Mouse (Mus musculus): ENCODE measurements around the gene Serpina1c. TPM values are rescaled to one million over a fixed set of nuclear protein-coding genes. Genes with fewer than 3 reads are reported as not detected.
"Not testable (repeated sequence)": the region's sequence is repeated elsewhere in the genome, so short reads cannot be mapped to it uniquely, and the experiment has no call there.

Serpina1c gene
- polyA plus RNA-seq (2014; fragmentation: Nextera tagmentation; extraction: Ambion mirVana), result not detected in 2 replicates

DNA sequence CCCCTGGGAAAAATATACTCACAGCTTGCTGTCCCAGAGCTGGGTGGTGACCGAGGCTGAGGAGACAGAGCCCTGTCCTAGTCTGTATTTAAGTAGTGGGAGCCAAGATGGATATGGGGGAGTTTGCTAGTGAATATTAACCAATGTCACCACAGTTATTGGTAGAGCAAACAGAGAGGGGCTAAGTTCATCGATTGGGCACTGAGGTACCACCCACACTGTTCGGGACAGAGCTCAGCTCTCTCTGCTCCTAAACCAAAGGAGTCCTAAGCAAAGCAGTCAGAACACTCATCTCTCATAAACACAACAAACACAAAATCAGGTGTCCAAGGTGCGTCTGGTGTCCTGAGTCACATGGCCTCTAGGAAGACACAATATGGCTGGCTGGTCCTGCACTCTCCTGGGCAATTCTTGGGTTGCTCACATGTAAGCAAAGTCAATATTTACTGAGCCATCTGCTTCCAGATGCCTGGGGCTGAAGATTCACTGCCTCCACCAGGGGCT, at the start of gene Serpina1c:
Gene Serpina1c (minus strand): TSS at position 51 of the 504 bp plus-strand sequence.
- not testable (repeated sequence) for H3K9me3 ChIP-seq (ENCODE audit: control insufficient read depth, low read length); ATAC-seq (ENCODE audit: low read depth)
- WGBS, result 76% methylated on average over 4 of the region's 4 CpGs

DNA sequence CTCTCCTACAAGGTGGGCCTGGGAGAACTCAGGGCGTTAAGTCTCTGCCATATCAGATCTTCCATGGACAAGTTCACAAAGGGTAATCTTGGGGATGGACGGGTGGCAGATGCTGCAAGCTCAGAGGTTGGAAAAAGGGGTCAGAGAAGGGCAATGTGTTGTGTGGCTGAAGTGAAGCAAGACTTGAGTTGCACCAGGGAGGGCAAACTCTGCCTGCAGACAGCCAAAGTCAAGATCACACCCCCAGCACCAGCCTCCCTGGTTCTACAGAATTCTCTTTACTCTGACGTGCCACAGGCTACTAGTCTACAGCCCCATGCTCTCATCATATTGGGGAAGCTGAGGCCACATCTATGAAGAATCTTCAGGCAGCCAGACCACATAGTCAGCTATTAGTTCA, 48.3 kb upstream of the Serpina1c start:
- not testable (repeated sequence) for H3K9ac ChIP-seq (ENCODE audit: low read depth, low read length); H3K27ac ChIP-seq (replicated peaks; ENCODE audit: low read depth, low read length); H3K4me1 ChIP-seq (ENCODE audit: control insufficient read depth, insufficient read depth, low read length); H3K4me2 ChIP-seq (ENCODE audit: low read depth, low read length); H3K4me3 ChIP-seq (ENCODE audit: low read depth, low read length); DNase-seq (ENCODE audit: low spot score); H3K27me3 ChIP-seq (replicated peaks; ENCODE audit: control insufficient read depth, insufficient read depth, low read length); H3K36me3 ChIP-seq (ENCODE audit: control insufficient read depth, insufficient read depth, low read length); ATAC-seq (ENCODE audit: low read depth); H3K9me3 ChIP-seq (ENCODE audit: control insufficient read depth, low read length)
- WGBS, result 74% methylated on average over 2 of the region's 3 CpGs

More for the DNA sequence above, at the start of gene Serpina1c:
- H3K9ac ChIP-seq (ENCODE audit: low read depth, low read length); DNase-seq (ENCODE audit: low spot score); H3K4me2 ChIP-seq (ENCODE audit: low read depth, low read length); H3K4me3 ChIP-seq (ENCODE audit: low read depth, low read length); H3K4me1 ChIP-seq (ENCODE audit: control insufficient read depth, insufficient read depth, low read length); H3K27ac ChIP-seq (replicated peaks; ENCODE audit: low read depth, low read length); H3K27me3 ChIP-seq (replicated peaks; ENCODE audit: control insufficient read depth, insufficient read depth, low read length); H3K36me3 ChIP-seq (ENCODE audit: control insufficient read depth, insufficient read depth, low read length): not testable (repeated sequence)

- no peaks in the 10 kb centered on the region for H3K27me3 ChIP-seq (replicated peaks; ENCODE audit: control insufficient read depth, insufficient read depth, low read length)
- no peaks in the 10 kb centered on the region for H3K36me3 ChIP-seq (ENCODE audit: control insufficient read depth, insufficient read depth, low read length)
- H3K4me2 ChIP-seq (ENCODE audit: low read depth, low read length), result no peak overlapping the region
- H3K4me1 ChIP-seq (ENCODE audit: control insufficient read depth, insufficient read depth, low read length), result no peaks in the 10 kb centered on the region
- DNase-seq (ENCODE audit: low spot score) (no peak), ATAC-seq (ENCODE audit: low read depth) (no peak)
- H3K9me3 ChIP-seq (ENCODE audit: control insufficient read depth, low read length), result no peaks in the 10 kb centered on the region
- no peak overlapping the region for H3K27ac ChIP-seq (replicated peaks; ENCODE audit: low read depth, low read length)
- H3K9ac ChIP-seq (ENCODE audit: low read depth, low read length), result no peak overlapping the region
- H3K4me3 ChIP-seq (ENCODE audit: low read depth, low read length), result no peak overlapping the region
- 88% methylated on average over 4 of the region's 4 CpGs for WGBS
Measured at GRCm38 (mm10) chr12:103946243-103946642, 41.6 kb upstream of the Serpina1c start.

DNA sequence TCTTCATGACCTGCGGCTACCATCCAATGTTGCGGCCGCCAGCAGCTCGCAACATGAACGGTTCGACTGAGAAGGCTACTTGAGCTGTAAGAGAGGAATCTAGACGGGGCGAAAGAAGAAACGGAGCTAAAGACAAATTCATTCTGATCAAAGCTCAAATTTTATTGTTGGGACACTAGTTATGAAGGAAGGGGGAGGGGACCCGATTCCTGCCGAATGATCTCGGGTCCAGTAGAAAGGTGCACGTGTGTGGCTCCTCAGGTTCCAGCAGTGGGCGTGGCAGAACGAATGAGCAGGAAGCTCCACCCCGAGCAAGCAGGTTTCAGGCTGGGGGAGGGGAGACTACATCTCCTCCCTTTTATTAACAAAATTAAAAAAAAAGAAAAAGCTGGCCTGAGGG, 4.5 kb upstream of the Serpina1c start:
- not testable (repeated sequence) for DNase-seq (ENCODE audit: low spot score); H3K36me3 ChIP-seq (ENCODE audit: control insufficient read depth, insufficient read depth, low read length); H3K27ac ChIP-seq (replicated peaks; ENCODE audit: low read depth, low read length); H3K9ac ChIP-seq (ENCODE audit: low read depth, low read length); H3K9me3 ChIP-seq (ENCODE audit: control insufficient read depth, low read length); ATAC-seq (ENCODE audit: low read depth); H3K4me3 ChIP-seq (ENCODE audit: low read depth, low read length); H3K4me2 ChIP-seq (ENCODE audit: low read depth, low read length); H3K27me3 ChIP-seq (replicated peaks; ENCODE audit: control insufficient read depth, insufficient read depth, low read length); H3K4me1 ChIP-seq (ENCODE audit: control insufficient read depth, insufficient read depth, low read length)
- WGBS, result 91% methylated on average over 11 of the region's 16 CpGs

DNA sequence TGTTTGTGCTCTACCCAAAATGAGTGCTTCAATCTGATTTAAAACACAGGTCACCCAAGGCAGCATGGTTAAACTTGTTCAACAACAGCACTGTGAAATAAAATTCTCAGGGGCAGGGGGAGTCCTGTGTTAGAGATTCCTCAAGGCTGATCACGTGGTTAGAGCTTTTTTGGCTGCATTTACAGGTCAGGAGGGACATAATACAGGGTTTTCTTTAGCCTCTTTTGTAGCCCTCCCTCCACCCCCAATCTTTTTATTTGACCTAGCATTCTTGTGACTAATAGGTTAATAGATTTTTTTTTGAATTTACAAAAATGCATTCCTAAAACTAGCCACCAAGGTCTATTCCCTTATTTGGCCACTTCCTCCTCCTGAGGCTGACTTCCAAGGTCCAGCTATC, 3.1 kb upstream of the Serpina1c start:
- not testable (repeated sequence) for H3K4me2 ChIP-seq (ENCODE audit: low read depth, low read length); ATAC-seq (ENCODE audit: low read depth); H3K27me3 ChIP-seq (replicated peaks; ENCODE audit: control insufficient read depth, insufficient read depth, low read length); H3K9ac ChIP-seq (ENCODE audit: low read depth, low read length); H3K4me1 ChIP-seq (ENCODE audit: control insufficient read depth, insufficient read depth, low read length); H3K36me3 ChIP-seq (ENCODE audit: control insufficient read depth, insufficient read depth, low read length); H3K9me3 ChIP-seq (ENCODE audit: control insufficient read depth, low read length); H3K4me3 ChIP-seq (ENCODE audit: low read depth, low read length); DNase-seq (ENCODE audit: low spot score); H3K27ac ChIP-seq (replicated peaks; ENCODE audit: low read depth, low read length)
- WGBS, result 29% methylated on average over 1 of the region's 1 CpGs

- H3K36me3 ChIP-seq (ENCODE audit: control insufficient read depth, insufficient read depth, low read length); DNase-seq (ENCODE audit: low spot score); H3K27me3 ChIP-seq (replicated peaks; ENCODE audit: control insufficient read depth, insufficient read depth, low read length); H3K9ac ChIP-seq (ENCODE audit: low read depth, low read length); H3K4me3 ChIP-seq (ENCODE audit: low read depth, low read length); H3K27ac ChIP-seq (replicated peaks; ENCODE audit: low read depth, low read length); H3K4me1 ChIP-seq (ENCODE audit: control insufficient read depth, insufficient read depth, low read length); H3K4me2 ChIP-seq (ENCODE audit: low read depth, low read length); H3K9me3 ChIP-seq (ENCODE audit: control insufficient read depth, low read length); ATAC-seq (ENCODE audit: low read depth): not testable (repeated sequence)
- 96% methylated on average over 3 of the region's 3 CpGs for WGBS
Measured at GRCm38 (mm10) chr12:103901929-103902328, 2.8 kb downstream of the Serpina1c start.

- not testable (repeated sequence) for H3K36me3 ChIP-seq (ENCODE audit: control insufficient read depth, insufficient read depth, low read length); DNase-seq (ENCODE audit: low spot score); H3K27ac ChIP-seq (replicated peaks; ENCODE audit: low read depth, low read length); H3K9me3 ChIP-seq (ENCODE audit: control insufficient read depth, low read length); ATAC-seq (ENCODE audit: low read depth); H3K9ac ChIP-seq (ENCODE audit: low read depth, low read length); H3K4me3 ChIP-seq (ENCODE audit: low read depth, low read length); H3K4me1 ChIP-seq (ENCODE audit: control insufficient read depth, insufficient read depth, low read length); H3K27me3 ChIP-seq (replicated peaks; ENCODE audit: control insufficient read depth, insufficient read depth, low read length); H3K4me2 ChIP-seq (ENCODE audit: low read depth, low read length)
- 84% methylated on average over 1 of the region's 1 CpGs for WGBS
Measured at GRCm38 (mm10) chr12:103866873-103867272, 37.8 kb downstream of the Serpina1c start.

- not testable (repeated sequence) for H3K36me3 ChIP-seq (ENCODE audit: control insufficient read depth, insufficient read depth, low read length); DNase-seq (ENCODE audit: low spot score); H3K27me3 ChIP-seq (replicated peaks; ENCODE audit: control insufficient read depth, insufficient read depth, low read length); H3K9me3 ChIP-seq (ENCODE audit: control insufficient read depth, low read length); H3K27ac ChIP-seq (replicated peaks; ENCODE audit: low read depth, low read length); H3K4me3 ChIP-seq (ENCODE audit: low read depth, low read length); H3K4me2 ChIP-seq (ENCODE audit: low read depth, low read length); H3K4me1 ChIP-seq (ENCODE audit: control insufficient read depth, insufficient read depth, low read length); H3K9ac ChIP-seq (ENCODE audit: low read depth, low read length); ATAC-seq (ENCODE audit: low read depth)
- 75% methylated on average over 9 of the region's 9 CpGs for WGBS
Measured at GRCm38 (mm10) chr12:103863101-103863974, 41.3 kb downstream of the Serpina1c start, which contains the start of gene Serpina1a. Serpina1a (minus strand) TSS chr12:103863562.
